Mouse (Mus musculus): ENCODE results near the gene Klk9.

The Klk9 gene

DNA sequence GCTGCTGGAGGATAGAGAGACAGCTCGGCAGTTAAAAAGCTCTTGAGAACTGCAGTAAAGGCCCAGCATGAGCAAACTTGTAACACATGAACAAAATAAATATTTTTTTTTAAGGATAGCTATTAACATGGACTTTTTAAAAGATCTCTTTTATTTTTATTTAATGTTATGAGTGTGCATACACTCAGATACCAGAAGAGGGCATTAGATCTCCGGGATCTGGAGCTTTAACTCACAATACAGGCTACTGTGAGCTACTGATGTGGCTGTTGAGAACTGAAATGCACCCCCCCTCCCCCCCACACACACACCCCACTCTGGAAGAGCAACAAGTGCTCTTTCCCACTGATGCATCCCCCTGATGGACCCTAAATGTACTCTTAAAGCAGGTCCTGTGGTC, 2.4 kb upstream of the Klk9 start:
- DNase-seq (ENCODE audit: low read depth, low spot score), result no peak

DNA sequence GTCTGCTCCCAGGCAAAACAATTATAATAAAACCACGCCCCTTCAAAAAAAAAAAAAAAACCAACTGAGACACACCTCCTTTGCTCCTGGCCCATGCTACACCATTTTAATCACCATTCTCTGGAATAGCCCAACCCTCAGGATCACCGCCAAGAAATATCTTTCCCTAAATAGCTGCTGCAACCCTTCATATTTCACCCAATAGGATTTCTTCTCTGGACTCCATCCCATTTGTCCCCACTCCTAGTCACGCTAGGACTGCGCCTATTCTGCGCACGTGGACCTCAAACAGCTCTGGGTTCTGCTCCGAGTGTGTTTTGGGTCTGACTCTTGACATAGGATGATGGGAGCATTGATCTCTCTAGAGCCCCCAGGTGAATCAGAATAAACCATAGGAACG, 4.7 kb downstream of the Klk9 start:
- no peak for DNase-seq (ENCODE audit: low read depth, low spot score)

- no peak for DNase-seq (ENCODE audit: low read depth, low spot score)
These were observed 5.7 kb downstream of the Klk9 start, which contains the start of gene Klk8 for GRCm38 (mm10) chr7:43797333-43797769. Gene Klk8 (plus strand): TSS chr7:43797577.

DNA sequence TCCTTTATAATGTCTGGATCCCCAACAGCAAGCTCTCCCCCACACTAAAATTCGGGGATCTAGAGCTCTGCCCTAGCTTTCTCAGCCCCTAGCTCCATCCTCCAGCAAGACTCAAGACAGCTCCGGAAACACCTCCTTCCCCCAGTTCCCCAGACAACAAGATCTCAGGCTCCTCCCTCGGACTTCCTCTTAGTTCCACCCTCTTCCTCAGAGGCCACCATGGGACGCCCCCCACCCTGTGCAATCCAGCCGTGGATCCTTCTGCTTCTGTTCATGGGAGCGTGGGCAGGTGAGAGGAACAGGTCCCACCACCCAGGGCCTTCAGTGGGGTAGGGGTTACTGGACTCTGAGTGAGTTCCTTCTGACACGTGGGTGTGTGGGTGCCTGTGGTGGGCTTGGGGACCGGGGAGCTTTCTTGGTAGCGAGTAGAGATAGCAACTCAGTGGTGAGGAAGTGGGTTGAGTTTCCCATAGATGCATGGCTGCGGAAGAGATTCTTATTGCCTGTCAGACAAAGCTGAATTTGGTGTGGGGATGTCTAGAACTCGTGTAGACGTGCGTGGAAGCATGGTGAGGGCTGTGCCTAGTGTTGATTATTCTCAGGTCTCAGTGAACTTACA, 6.3 kb downstream of the Klk9 start:
- no peak for DNase-seq (ENCODE audit: low read depth, low spot score)

GRCm38 (mm10) chr7:43799876-43800275, 8.2 kb downstream of the Klk9 start:
- DNase-seq (ENCODE audit: low read depth, low spot score), result no peak

- DNase-seq (ENCODE audit: low read depth, low spot score), result no peak
These were observed 19.3 kb downstream of the Klk9 start, which contains the start of gene Klk7 for GRCm38 (mm10) chr7:43810994-43811393. Gene Klk7 (plus strand): TSS chr7:43811294.

- no peak for DNase-seq (ENCODE audit: low read depth, low spot score)
These were observed 23.5 kb downstream of the Klk9 start for GRCm38 (mm10) chr7:43815211-43815610.

- DNase-seq (ENCODE audit: low read depth, low spot score), result no peak
These were observed 25.1 kb downstream of the Klk9 start for GRCm38 (mm10) chr7:43816746-43817145.

DNA sequence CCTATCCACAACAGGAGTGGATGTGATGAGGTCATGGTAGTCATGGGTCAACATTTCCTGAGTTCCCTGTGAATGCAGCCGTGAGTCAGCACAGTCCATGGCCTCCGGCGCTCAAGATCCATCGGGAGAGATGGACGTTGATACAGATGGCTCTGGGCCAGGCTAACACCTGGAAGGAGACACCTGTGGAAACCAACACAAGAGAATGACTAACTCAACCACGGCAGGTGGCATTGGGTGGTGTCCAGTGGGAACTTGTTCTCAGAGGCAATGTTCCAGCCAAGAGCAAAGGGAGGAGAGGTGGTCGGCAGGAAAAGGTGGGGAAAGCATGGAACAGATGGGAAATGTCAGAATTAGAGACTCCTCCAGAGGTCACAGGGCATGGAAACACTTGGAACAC, 29.9 kb downstream of the Klk9 start:
- DNase-seq (ENCODE audit: low read depth, low spot score), result no peak

GRCm38 (mm10) chr7:43824199-43824598, 32.5 kb downstream of the Klk9 start, which contains the start of gene Klk6:
Gene Klk6 (plus strand): TSS chr7:43824499.
- no peak for DNase-seq (ENCODE audit: low read depth, low spot score)

DNA sequence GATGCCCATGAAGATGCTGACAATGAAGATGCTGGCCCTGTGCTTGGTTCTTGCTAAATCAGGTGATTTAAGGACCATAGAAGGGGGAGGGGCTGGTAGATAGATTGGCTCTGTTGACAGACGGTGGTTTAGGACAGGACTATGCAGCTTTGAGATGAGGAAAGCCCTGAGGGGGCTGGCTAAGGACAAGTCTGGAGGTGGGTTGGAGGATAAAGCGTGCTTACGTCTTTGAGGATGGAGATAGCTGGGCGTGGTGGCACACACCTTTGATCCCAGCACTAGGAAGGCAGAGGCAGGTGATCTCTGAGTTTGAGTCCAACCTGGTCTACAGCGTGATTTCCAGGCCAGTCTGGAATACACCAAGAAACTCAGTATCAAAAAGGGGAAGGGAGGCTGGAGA, 34.4 kb downstream of the Klk9 start:
- DNase-seq (ENCODE audit: low read depth, low spot score), result no peak

DNA sequence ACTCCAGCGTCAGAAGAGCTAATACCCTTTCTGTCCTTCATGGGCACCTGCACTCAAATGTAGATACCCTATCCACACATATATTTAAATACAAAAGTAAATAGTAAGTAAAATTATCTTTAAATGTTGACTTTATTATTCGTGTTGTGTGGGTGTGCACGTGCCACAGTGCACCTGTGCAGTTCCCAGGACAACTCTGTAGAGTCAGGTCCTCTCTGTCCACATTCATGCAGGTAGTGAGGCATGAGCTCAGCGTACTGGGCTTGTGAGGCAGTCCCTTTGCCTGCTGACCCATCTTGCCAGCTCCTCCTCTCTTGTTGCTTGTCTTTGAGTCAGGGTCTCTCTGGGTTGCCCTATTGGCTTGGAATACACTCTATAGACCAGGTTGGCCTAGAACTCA, 36.0 kb downstream of the Klk9 start:
- DNase-seq (ENCODE audit: low read depth, low spot score), result no peak

GRCm38 (mm10) chr7:43829006-43829405, 37.3 kb downstream of the Klk9 start:
- DNase-seq (ENCODE audit: low read depth, low spot score), result no peak

DNA sequence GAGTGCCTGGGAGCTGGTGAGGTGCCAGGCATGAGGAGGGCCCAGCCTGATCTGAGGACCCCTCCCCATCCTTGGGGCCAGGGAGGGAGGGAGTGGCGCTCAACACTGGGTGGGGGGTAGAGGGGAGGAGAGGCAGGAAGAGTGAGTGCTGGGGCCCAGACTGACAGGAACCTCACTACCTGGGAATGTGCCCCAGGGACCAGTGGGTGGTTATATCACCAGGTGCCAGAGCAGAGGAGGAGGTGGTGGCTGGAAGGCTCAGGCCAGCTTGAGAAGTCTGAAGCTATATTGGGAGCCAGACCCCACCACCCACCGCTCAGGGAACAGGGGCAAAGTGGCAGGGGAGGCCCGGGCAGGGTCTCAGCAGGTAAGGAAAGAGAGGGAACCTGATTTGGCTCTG, 50.0 kb downstream of the Klk9 start, which contains the start of gene Klk5:
TSS of gene Klk5 (plus strand) at position 271 of the 400 bp plus-strand sequence.
- no peak for DNase-seq (ENCODE audit: low read depth, low spot score)

DNA sequence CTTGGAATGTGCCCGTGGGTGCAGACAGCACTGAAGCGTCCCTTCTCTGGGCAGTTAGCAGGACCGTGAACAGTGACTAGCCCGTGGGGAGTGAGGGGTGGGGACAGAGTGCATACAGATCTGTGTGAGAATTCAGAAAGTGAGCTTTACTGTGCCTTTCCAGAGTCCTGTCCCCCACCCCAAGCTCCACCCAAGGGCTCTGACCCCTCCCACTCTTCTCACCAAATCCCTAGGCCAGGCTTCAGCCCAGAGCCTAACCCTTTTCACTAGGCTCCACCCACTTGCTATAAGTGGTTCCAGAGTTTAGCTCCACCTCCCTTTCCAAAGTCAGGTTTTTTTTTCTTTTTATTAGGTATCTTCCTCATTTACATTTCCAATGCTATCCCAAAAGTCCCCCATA, 52.1 kb downstream of the Klk9 start:
- no peak for DNase-seq (ENCODE audit: low read depth, low spot score)

Measured in WW6 (cell line).